Mouse (Mus musculus) limb, embryonic 12.5 days (tissue): ENCODE results near the gene Arpc5. TPM values are rescaled to one million over a fixed set of nuclear protein-coding genes. Genes with fewer than 3 reads are reported as not detected.

ENCODE experiments used
- ATAC-seq: fragments of 200-750 bp; cut with Nextera tagmentation; 2 replicates; pipeline ENCODE4 v1.8.0; 2017; ENCODE audit warnings: low read depth, moderate TSS enrichment; ENCODE audit not compliant: insufficient number of reproducible peaks, insufficient read depth, low FRiP score, low TSS enrichment
- H3K27ac ChIP-seq: fragments of 300-500 bp; sonication (generic); 2 replicates; pipeline ENCODE4 v1.5.1; 2016; ENCODE audit warnings: mild to moderate bottlenecking, moderate library complexity
- H3K27me3 ChIP-seq: fragments of 300-500 bp; sonication (generic); 2 replicates; pipeline ENCODE4 v1.6.1; 2016; ENCODE audit warnings: mild to moderate bottlenecking, moderate library complexity
- H3K36me3 ChIP-seq: fragments of 300-500 bp; sonication (generic); 2 replicates; pipeline ENCODE4 v1.6.1; 2016; ENCODE audit warnings: mild to moderate bottlenecking, moderate library complexity
- H3K4me1 ChIP-seq: fragments of 300-500 bp; sonication (generic); replicated peaks from 2 replicates; pipeline ENCODE4 v1.6.1; 2016
- H3K4me2 ChIP-seq: fragments of 300-500 bp; sonication (generic); 2 replicates; pipeline ENCODE4 v1.6.1; 2016; ENCODE audit warnings: mild to moderate bottlenecking, moderate library complexity
- H3K4me3 ChIP-seq: fragments of 300-500 bp; sonication (generic); replicated peaks from 2 replicates; pipeline ENCODE4 v1.5.1; 2016; ENCODE audit warnings: mild to moderate bottlenecking
- H3K9ac ChIP-seq: fragments of 300-500 bp; sonication (generic); replicated peaks from 2 replicates; pipeline ENCODE4 v1.6.1; 2016; ENCODE audit warnings: mild to moderate bottlenecking, moderate library complexity
- H3K9me3 ChIP-seq: fragments of 300-500 bp; sonication (generic); 2 replicates; pipeline ENCODE4 v1.6.1; 2016; ENCODE audit warnings: mild to moderate bottlenecking, moderate library complexity
- WGBS: fragments of 180-500 bp; shearing (Covaris S2); methylation state at CpG from one replicate; pipeline ENCODE4 v1.1.7; 2016; 5-methylcytosine and 5-hydroxymethylcytosine counted together
- polyA plus RNA-seq: library from polyadenylated mRNA; unstranded; fragments of >200 nt; fragmentation: Nextera tagmentation; extraction: Ambion mirVana; gene quantifications from 2 replicates; pipeline ENCODE4 v1.2.1, GENCODE M21; 2016

The Arpc5 gene
- polyA plus RNA-seq, 1 experiment from 2014 or later: 174 TPM

- no peaks in the 10 kb centered on the region for H3K27me3 ChIP-seq
- no peaks in the 10 kb centered on the region for H3K36me3 ChIP-seq
- no peak overlapping the region for H3K4me2 ChIP-seq
- H3K4me1 ChIP-seq: 0 out of 2 replicates have a peak, but pooled peaks cover 7% of the 10 kb centered on the region
- 69% methylated on average over 10 of the region's 10 CpGs for WGBS
- H3K27ac ChIP-seq: 0 out of 2 replicates have a peak overlapping the region, but pooled peaks have one; percentile 12
- no peak overlapping the region for H3K9ac ChIP-seq
- 0 out of 2 replicates have a peak, but pooled peaks cover 2% of the 10 kb centered on the region for H3K9me3 ChIP-seq
- ATAC-seq: no peak
- H3K4me3 ChIP-seq: no peak overlapping the region
These were observed 51.5 kb downstream of the Arpc5 start for GRCm38 (mm10) chr1:152817794-152818193.

GRCm38 (mm10) chr1:152819558-152819957 lies 53.2 kb downstream of the Arpc5 start:
- H3K27me3 ChIP-seq: no peaks in the 10 kb centered on the region
- 0 out of 2 replicates have a peak, but pooled peaks cover 3% of the 10 kb centered on the region for H3K9me3 ChIP-seq
- no peak overlapping the region for H3K4me2 ChIP-seq
- H3K27ac ChIP-seq: no peak overlapping the region
- H3K36me3 ChIP-seq: no peaks in the 10 kb centered on the region
- H3K9ac ChIP-seq: no peak overlapping the region
- ATAC-seq: no peak
- H3K4me1 ChIP-seq: 0 out of 2 replicates have a peak, but pooled peaks cover 7% of the 10 kb centered on the region
- no peak overlapping the region for H3K4me3 ChIP-seq
- 71% methylated on average over 6 of the region's 6 CpGs for WGBS

GRCm38 (mm10) chr1:152820911-152821695 lies 54.8 kb downstream of the Arpc5 start:
- no peaks in the 10 kb centered on the region for H3K36me3 ChIP-seq
- H3K27me3 ChIP-seq: no peaks in the 10 kb centered on the region
- H3K27ac ChIP-seq: no peak overlapping the region
- ATAC-seq: no peak
- 0 out of 2 replicates have a peak, but pooled peaks cover 3% of the 10 kb centered on the region for H3K4me1 ChIP-seq
- H3K9ac ChIP-seq: no peak overlapping the region
- H3K4me2 ChIP-seq: no peak overlapping the region
- no peak overlapping the region for H3K4me3 ChIP-seq
- 0 out of 2 replicates have a peak, but pooled peaks cover 3% of the 10 kb centered on the region for H3K9me3 ChIP-seq
- 81% methylated on average over 7 of the region's 7 CpGs for WGBS

- ATAC-seq: no peak
- Histone ChIP-seq H3K27me3 (no peaks in the 10 kb centered on the region), H3K4me2 (no peak overlapping the region), H3K4me3 (no peak overlapping the region), H3K9me3 (0 out of 2 replicates have a peak, but pooled peaks cover 3% of the 10 kb centered on the region), H3K4me1 (0 out of 2 replicates have a peak, but pooled peaks cover 3% of the 10 kb centered on the region), H3K9ac (no peak overlapping the region), H3K27ac (no peak overlapping the region), H3K36me3 (no peaks in the 10 kb centered on the region)
- WGBS: 84% methylated on average over 4 of the region's 4 CpGs
These were observed 55.4 kb downstream of the Arpc5 start for GRCm38 (mm10) chr1:152821746-152822145.

GRCm38 (mm10) chr1:152824206-152824605 lies 57.9 kb downstream of the Arpc5 start:
- ATAC-seq: no peak; the same call in 1 of the 2 replicates
- Histone ChIP-seq H3K36me3 (no peaks in the 10 kb centered on the region), H3K27ac (no peak overlapping the region), H3K27me3 (no peaks in the 10 kb centered on the region), H3K4me3 (no peak overlapping the region), H3K4me1 (no peaks in the 10 kb centered on the region), H3K4me2 (no peak overlapping the region), H3K9me3 (0 out of 2 replicates have a peak, but pooled peaks cover 3% of the 10 kb centered on the region), H3K9ac (no peak overlapping the region)
- WGBS: 65% methylated on average over 9 of the region's 9 CpGs

Other genes starting within 250 kb of the Arpc5 start
- gene Apobec4, start 16.0 kb upstream of the Arpc5 start, polyA plus RNA-seq: not detected in 2 replicates
- gene Rgl1, start 191 bp upstream of the Arpc5 start, polyA plus RNA-seq: 24.5 and 25.7 TPM in 2 replicates
- 1.9 and 2.9 TPM in 2 replicates for gene Ncf2, start 33.7 kb downstream of the Arpc5 start, polyA plus RNA-seq
- 28.3 and 34.5 TPM in 2 replicates for gene Smg7, start 136.1 kb downstream of the Arpc5 start, polyA plus RNA-seq
- gene Nmnat2, start 188.5 kb downstream of the Arpc5 start, polyA plus RNA-seq: 0.46 and 0.69 TPM in 2 replicates